Mouse (Mus musculus) retina, postnatal 7 days (tissue): ENCODE results near the gene Zdhhc23.

Source experiments
- DNase-seq: peaks from one replicate; pipeline ENCODE4 v3.0.0-alpha.2; 2012; ENCODE audit warnings: low read depth, low spot score

Zdhhc23 gene

GRCm38 (mm10) chr16:43979328-43980109 is at the start of gene Zdhhc23:
Gene Zdhhc23 (minus strand): TSS chr16:43979791.
- DNase-seq = peak; percentile 30

GRCm38 (mm10) chr16:44029273-44029672 is 49.7 kb upstream of the Zdhhc23 start:
- no peak for DNase-seq

GRCm38 (mm10) chr16:44026822-44027221 is 47.2 kb upstream of the Zdhhc23 start:
- DNase-seq = no peak

- no peak for DNase-seq
Observed at GRCm38 (mm10) chr16:44026210-44026609, 46.6 kb upstream of the Zdhhc23 start.

- DNase-seq = no peak
Observed at GRCm38 (mm10) chr16:44018986-44019548, 39.5 kb upstream of the Zdhhc23 start.

GRCm38 (mm10) chr16:44018372-44018771 is 38.8 kb upstream of the Zdhhc23 start:
- no peak for DNase-seq

GRCm38 (mm10) chr16:44017707-44018106 is 38.1 kb upstream of the Zdhhc23 start:
- DNase-seq = no peak

GRCm38 (mm10) chr16:44016164-44016563 is 36.6 kb upstream of the Zdhhc23 start:
- DNase-seq = no peak

- DNase-seq = no peak
Observed at GRCm38 (mm10) chr16:44015416-44016158, 36.0 kb upstream of the Zdhhc23 start.

GRCm38 (mm10) chr16:44011010-44011409 is 31.4 kb upstream of the Zdhhc23 start:
- DNase-seq = no peak

GRCm38 (mm10) chr16:44002086-44002485 is 22.5 kb upstream of the Zdhhc23 start:
- no peak for DNase-seq

GRCm38 (mm10) chr16:43999541-43999940 is 19.9 kb upstream of the Zdhhc23 start:
- DNase-seq = no peak

GRCm38 (mm10) chr16:43999111-43999510 is 19.5 kb upstream of the Zdhhc23 start:
- no peak for DNase-seq

GRCm38 (mm10) chr16:43994623-43995022 is 15.0 kb upstream of the Zdhhc23 start:
- DNase-seq = no peak

- no peak for DNase-seq
Observed at GRCm38 (mm10) chr16:43986299-43986698, 6.7 kb upstream of the Zdhhc23 start.

GRCm38 (mm10) chr16:43980110-43980609 is 569 bp upstream of the Zdhhc23 start:
- no peak for DNase-seq

- DNase-seq = peak; percentile 5
Observed at GRCm38 (mm10) chr16:43979010-43979327, 622 bp downstream of the Zdhhc23 start.

GRCm38 (mm10) chr16:43973606-43974220 is 5.9 kb downstream of the Zdhhc23 start:
- no peak for DNase-seq

- DNase-seq = no peak
Observed at GRCm38 (mm10) chr16:43973147-43973546, 6.4 kb downstream of the Zdhhc23 start.

GRCm38 (mm10) chr16:43972391-43972790 is 7.2 kb downstream of the Zdhhc23 start:
- DNase-seq = no peak

- no peak for DNase-seq
Observed at GRCm38 (mm10) chr16:43971741-43972140, 7.8 kb downstream of the Zdhhc23 start.

GRCm38 (mm10) chr16:43971189-43971588 is 8.4 kb downstream of the Zdhhc23 start:
- DNase-seq = no peak
